Mouse (Mus musculus) erythroblast, adult 5-6 weeks (primary cell): ENCODE data around the gene Slc38a3. TPM values are rescaled to one million over a fixed set of nuclear protein-coding genes. Genes with fewer than 3 reads are reported as not detected.

Experiments
- ATAC-seq: replicated peaks from 2 replicates; pipeline ENCODE4 v1.8.0; 2016; ENCODE audit warnings: moderate number of reproducible peaks, mild to moderate bottlenecking, moderate TSS enrichment, inconsistent platforms; ENCODE audit not compliant: poor library complexity, low FRiP score, severe bottlenecking
- total RNA-seq, 2 experiments: library from RNA; stranded (forward) in 1 of 2; stranded (reverse) in 1 of 2; fragments of 150-400 nt in 1 of 2; fragments of 200-764, 138-1000 nt in 1 of 2; gene quantifications; 2 replicates each; pipeline versions ENCODE4 v1.2.3 to v1.2.4; 2015 to 2017; ENCODE audit warnings: low replicate concordance in 2 of 2

Gene Slc38a3
- total RNA-seq, 2 experiments from 2014 or later = not detected

- no peak for ATAC-seq
These were observed 929 bp upstream of the Slc38a3 start for GRCm38 (mm10) chr9:107670259-107670658.

- ATAC-seq = no peak
These were observed 414 bp downstream of the Slc38a3 start for GRCm38 (mm10) chr9:107668916-107669315.

- no peak for ATAC-seq
These were observed 1.3 kb downstream of the Slc38a3 start for GRCm38 (mm10) chr9:107668011-107668410.

- no peak for ATAC-seq
These were observed 2.1 kb downstream of the Slc38a3 start for GRCm38 (mm10) chr9:107667219-107667618.

GRCm38 (mm10) chr9:107666751-107667205, 2.6 kb downstream of the Slc38a3 start:
- no peak for ATAC-seq

GRCm38 (mm10) chr9:107665308-107665707, 4.0 kb downstream of the Slc38a3 start:
- ATAC-seq = no peak

- ATAC-seq = no peak
These were observed 5.8 kb downstream of the Slc38a3 start for GRCm38 (mm10) chr9:107663525-107663924.

- ATAC-seq = no peak
These were observed 7.0 kb downstream of the Slc38a3 start for GRCm38 (mm10) chr9:107662342-107662741.

GRCm38 (mm10) chr9:107660777-107661176, 8.6 kb downstream of the Slc38a3 start:
- no peak for ATAC-seq

GRCm38 (mm10) chr9:107659961-107660360, 9.4 kb downstream of the Slc38a3 start:
- no peak for ATAC-seq

- no peak for ATAC-seq
These were observed 9.8 kb downstream of the Slc38a3 start for GRCm38 (mm10) chr9:107659551-107659950.

- no peak for ATAC-seq
These were observed 11.2 kb downstream of the Slc38a3 start for GRCm38 (mm10) chr9:107658096-107658495.

- ATAC-seq = no peak
These were observed 12.2 kb downstream of the Slc38a3 start for GRCm38 (mm10) chr9:107657144-107657543.

GRCm38 (mm10) chr9:107654585-107654984, 14.7 kb downstream of the Slc38a3 start:
- no peak for ATAC-seq

- no peak for ATAC-seq
These were observed 15.9 kb downstream of the Slc38a3 start for GRCm38 (mm10) chr9:107653474-107653873.

- 0 out of 2 replicates have a peak, but pooled peaks have one; percentile 32 for ATAC-seq
These were observed 18.4 kb downstream of the Slc38a3 start for GRCm38 (mm10) chr9:107650708-107651481.

GRCm38 (mm10) chr9:107650225-107650624, 19.1 kb downstream of the Slc38a3 start:
- no peak for ATAC-seq

GRCm38 (mm10) chr9:107648767-107649166, 20.6 kb downstream of the Slc38a3 start:
- ATAC-seq = no peak

GRCm38 (mm10) chr9:107646975-107647374, 22.4 kb downstream of the Slc38a3 start:
- no peak for ATAC-seq

- peak; percentile 73 for ATAC-seq
These were observed 23.8 kb downstream of the Slc38a3 start for GRCm38 (mm10) chr9:107645577-107645976.

- no peak for ATAC-seq
These were observed 24.2 kb downstream of the Slc38a3 start for GRCm38 (mm10) chr9:107645153-107645510.
